Mouse (Mus musculus): ENCODE data around the gene Mdk.
A peak's percentile ranks its signal among the peaks of the same experiment; 100 is the strongest.

The Mdk gene

GRCm38 (mm10) chr2:91932160-91932711 lies at the start of gene Mdk:
TSS of gene Mdk (minus strand) at chr2:91932297.
- peak; percentile 55 for DNase-seq

DNA sequence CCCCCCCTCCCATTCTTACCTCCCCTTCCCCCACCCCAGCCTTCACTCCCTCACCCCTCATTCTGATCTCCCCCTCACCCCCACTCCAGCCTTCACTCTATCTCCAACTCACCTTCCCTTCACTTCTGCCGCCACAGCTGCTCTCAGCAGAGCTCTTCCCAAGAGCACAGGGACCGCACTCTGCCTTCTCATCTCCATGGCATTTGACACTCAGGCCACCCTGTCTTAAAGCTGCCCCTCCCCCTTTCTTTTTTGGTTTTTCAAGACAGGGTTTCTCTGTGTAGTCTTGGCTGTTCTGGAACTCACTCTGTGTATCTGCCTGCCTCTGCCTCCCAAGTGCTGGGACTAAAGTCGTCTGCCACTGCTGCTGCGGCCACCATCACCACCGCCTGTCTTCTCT lies 48.7 kb upstream of the Mdk start:
- DNase-seq = no peak

DNA sequence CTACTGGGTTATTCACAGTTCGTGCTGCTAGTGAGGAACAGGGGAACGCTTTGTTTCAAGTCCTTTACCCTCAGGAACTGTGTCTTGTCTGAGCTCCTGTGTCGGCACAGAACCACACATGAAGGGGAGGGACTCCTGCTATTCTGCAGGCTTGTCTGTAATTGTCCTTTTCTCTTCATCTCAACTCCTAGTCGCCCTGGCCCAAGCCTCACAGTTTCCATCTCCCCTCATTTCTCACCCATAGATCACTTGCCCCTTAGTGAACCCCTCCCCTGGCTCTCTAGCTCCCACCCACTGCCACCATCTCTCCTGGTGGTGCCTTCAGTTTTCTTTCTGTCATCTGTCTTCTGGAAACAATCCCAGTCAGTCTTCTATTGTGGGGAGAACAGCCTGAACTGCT lies 48.1 kb upstream of the Mdk start:
- DNase-seq = no peak

- DNase-seq = no peak
These were observed 46.5 kb upstream of the Mdk start for GRCm38 (mm10) chr2:91978547-91978946.

DNA sequence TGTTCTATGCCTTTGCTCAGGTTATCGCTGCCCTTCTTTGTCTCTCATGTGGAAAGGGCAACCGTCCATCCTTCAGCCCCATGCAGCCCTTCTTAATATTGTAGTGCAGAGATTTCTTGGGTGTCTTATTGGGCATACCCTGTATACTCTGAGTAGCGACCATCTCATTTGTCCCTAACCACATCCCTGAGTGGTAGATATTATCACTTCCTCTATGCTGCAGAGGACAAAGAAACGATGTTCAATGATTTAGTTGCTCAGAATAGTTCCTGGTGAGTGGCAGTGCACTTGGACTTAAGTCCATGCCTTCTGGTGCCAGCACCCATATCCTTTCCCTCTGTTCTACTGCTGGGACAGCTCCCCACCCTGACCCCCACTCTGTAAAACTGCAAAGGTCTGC lies 45.9 kb upstream of the Mdk start:
- no peak for DNase-seq

DNA sequence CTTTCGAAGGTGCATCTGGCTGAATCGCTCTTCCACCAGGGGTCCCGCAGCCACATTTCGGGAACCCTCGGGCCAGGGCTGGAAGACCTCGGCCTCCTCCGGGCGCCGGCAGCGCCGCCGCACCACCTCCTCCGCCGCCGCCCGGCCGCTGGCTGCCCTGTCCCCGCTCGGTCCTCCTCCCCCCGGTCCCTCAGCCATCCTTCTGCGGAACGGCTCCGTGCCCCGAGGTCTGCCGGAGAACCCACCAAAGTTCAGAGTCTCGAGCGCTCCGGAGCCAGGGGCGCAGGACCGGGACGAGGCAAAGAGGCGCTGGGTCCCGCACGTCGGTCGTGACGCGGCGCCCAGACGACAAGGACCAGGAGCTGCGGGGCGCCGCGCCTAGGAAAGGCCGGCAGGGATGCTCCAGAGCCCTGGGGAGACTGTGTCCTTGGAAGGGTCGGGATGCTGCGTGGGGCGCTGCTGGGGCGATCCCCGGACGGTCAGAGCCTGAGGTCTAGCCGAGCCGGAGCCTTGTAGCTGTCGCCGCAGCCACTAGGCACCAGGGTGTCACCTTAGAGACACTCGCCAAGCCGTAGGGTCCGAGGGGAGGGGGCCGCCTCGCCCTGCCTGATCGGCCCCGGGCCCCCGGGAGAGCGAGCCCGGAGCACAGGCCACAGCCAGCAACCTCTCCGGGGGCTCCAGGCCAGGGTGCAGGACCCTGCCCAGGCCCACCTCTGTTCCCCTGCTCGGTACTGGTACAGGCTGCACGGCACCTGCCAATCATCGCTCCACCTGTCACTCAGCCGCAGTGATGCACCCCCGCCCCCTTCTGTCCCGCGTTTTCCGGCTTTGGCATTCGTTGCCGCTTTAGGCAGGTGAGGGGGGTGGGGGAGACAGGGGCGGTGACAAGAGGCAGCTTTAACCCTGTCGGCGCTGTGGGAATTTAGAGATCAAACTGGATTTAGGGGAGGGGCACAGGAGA lies 43.8 kb upstream of the Mdk start, which contains the start of gene Dgkz:
Gene Dgkz, minus strand, starts transcription at position 284 of the 961 bp plus-strand sequence.
- no peak for DNase-seq

- DNase-seq = no peak
These were observed 41.5 kb upstream of the Mdk start for GRCm38 (mm10) chr2:91973416-91974135.

DNA sequence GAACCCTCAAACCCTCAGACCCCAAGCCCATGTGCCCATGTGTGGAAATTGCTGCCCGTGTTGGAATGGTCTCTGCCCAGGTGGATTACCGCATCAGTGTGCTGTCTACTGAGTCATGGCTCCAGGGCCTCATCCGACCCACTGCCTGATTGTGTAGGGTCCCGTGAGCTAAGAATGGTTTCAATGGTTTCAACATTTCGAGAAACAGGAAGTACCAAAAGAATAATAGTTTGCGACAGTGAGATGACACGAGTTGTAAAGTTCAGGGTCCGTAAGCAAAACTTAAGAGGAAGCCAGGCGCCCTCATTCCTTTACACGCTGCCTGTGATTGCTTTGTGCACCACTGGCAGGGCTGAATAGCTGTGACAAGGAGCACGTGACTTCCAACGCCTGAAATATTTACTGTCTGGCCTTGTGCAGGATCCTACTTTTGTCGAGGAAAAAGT lies 40.0 kb upstream of the Mdk start:
- DNase-seq = peak; percentile 56

- DNase-seq = peak; percentile 71
These were observed 39.4 kb upstream of the Mdk start for GRCm38 (mm10) chr2:91971231-91972097.

DNA sequence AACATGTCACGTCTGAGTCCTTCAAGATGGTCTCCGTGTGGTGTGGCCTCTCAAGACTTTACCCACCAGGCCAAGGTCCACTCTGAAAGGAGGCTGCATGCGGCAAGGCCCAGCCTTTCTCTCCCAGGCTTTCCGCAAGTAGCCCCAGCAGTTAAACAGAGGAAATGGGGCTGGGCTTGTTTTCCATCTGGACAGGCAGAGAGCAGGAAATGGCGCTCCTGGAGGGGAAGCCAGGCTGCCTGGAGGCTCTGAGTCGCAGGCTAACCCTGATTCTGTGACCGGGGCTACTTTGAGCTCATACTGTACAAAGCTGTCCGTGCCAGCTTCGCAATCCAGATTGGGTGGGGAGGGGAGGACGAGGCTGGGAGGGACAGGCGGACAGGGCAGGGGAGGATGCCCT lies 35.9 kb upstream of the Mdk start:
- DNase-seq = peak; percentile 77

DNA sequence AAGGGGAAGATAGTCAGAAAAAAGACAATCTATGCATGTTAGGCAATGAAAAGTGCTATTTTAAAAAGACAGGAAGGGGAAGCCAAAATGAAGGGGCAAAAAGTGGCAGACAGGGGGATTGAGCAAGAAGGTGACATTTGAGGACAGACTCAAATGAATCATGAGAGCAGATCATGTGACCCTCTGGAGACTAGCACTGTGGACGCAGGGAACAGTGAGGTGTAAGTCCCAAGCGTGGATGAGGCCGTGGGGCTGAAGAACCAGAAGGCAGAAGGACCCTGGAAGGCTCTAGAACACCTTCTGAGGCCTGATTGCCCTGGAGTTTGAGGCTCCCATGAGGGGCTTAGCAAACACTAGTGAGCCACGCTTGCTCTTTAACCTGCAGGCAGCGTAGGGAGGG lies 34.3 kb upstream of the Mdk start:
- no peak for DNase-seq

DNA sequence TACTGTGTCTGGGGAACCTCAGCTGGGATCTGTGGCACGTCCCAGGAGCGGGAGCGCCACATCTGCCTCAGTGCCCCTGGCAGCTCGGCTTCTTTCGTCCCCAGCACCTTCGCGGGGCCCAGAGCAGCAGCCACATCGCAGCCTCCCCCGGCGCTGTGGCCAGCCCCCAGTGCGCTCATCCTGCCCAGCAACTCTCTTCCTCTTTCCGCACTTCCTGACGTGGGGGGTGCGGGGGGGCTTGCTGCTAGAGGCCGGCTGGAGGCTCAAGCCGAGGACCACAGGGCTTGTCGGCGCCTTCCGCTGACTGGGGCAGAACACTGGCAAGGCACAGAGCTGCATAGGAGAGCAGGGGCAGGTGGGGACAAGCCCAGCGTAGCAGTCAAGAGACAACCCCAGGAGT lies 33.3 kb upstream of the Mdk start:
- DNase-seq = peak; percentile 90

DNA sequence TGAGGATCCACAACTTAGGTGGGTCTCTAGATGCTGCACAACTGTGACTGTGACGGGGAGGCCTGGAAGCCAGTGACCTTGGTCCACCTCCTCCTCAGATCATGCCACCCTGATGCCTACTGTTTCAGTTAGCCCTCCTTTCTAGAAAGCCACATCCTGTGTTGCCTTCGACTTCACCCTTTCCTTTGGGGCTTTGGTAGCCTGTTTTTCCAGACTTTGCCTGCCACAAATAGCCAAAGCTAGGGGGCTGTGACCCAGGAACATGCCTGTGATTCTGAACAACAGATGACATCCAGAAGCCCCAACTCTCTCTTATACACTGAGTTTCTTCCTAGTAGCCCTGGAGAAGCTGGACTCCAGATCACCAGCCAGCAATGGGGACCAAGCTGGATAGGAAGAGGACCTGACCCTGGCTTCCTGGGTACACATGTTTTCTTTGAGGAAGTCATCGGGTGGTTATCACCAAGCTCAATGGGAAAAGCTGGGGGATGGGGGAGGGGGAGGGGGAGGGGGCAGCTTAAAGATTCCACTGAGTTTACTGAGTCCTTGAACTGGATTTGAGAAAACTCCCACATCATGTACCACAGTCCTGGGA lies 32.6 kb upstream of the Mdk start:
- no peak for DNase-seq

- peak; percentile 97 for DNase-seq
These were observed 31.4 kb upstream of the Mdk start for GRCm38 (mm10) chr2:91963443-91963932.

DNA sequence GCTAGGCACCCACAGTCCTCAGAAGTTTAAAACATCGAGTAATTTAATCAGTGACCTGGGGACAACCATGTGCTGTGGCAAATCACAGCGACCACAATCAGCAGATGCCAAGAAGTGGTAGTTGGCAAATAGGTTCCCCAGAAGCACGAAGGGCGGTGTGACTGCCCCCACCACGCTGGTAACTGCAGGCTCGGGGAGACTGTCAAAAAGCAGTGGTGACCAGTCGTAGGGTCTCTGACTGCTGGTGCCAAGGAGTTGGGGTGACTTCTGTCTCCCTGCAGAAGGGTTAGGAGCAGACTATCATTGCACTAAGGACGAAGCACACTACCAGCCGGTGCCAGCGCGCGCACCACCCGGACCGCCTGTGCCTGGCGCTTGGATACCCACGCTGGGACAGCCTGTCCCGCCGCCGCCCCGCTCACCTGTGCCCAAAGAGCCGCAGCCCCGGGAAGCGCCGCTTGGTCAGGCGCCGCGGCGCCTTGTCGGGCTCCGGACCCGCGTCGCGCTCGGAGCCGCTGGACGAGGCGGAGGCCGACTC lies 30.8 kb upstream of the Mdk start:
- no peak for DNase-seq

DNA sequence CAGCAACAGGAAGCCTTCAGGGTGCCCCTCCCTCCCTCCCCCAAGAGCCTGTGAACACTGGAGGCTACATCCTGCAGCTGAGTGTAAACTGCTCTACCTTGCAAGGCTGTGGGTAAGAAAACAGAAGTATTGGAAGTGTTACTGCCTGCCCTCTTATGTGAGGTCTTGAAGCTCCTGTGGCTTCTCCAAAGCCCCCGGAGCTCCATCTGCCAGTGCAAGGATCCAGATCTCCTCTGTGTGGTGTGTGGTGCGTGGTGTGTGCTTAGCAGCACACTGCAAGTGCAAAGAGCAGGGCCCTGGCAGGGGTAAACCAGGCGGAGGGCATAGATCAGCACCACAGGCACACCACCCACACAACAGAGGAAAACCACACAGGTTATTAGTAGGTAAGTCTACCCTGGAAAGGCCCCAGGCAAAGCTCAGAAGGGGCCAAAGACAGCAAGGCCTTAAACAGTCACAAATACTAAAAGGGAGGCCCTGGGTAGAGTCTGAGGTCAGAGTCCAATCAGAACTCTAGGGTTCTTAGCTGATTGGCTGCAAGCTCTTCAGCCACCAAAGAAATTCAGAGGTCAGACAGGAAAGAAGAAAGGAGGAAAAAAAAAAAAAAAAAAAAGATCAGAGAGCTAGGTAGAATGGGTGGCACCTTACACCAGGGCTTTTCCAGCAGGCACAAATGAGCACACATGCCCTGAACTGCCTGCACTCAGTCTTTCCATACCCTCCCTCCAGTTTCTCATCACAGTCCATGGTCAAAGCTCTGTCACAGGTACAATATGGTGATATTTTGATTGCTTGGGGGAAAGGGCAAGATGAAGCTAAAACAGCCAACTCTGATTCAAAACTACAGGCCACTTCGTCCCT lies 30.0 kb upstream of the Mdk start:
- no peak for DNase-seq

DNA sequence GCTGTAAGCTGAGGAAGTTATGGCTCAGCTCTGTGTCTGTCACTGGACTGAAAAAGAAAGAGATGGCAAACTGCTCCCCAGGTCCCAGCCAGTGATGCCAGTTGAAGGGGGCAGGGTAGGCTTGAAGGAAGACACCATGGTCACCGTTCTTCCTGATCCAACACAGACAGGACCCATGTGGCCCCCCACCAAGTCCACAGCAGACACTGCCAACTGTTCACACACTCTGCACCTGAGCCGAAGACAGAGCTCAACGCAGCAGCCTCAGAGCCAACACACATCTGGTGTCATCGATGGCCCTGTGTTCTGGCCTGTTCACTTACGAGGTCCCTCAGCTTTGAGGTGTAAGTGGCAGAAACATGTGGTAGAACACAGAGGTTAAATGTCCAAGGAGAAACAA lies 28.4 kb upstream of the Mdk start:
- no peak for DNase-seq

GRCm38 (mm10) chr2:91959544-91960410 lies 27.7 kb upstream of the Mdk start:
- no peak for DNase-seq

DNA sequence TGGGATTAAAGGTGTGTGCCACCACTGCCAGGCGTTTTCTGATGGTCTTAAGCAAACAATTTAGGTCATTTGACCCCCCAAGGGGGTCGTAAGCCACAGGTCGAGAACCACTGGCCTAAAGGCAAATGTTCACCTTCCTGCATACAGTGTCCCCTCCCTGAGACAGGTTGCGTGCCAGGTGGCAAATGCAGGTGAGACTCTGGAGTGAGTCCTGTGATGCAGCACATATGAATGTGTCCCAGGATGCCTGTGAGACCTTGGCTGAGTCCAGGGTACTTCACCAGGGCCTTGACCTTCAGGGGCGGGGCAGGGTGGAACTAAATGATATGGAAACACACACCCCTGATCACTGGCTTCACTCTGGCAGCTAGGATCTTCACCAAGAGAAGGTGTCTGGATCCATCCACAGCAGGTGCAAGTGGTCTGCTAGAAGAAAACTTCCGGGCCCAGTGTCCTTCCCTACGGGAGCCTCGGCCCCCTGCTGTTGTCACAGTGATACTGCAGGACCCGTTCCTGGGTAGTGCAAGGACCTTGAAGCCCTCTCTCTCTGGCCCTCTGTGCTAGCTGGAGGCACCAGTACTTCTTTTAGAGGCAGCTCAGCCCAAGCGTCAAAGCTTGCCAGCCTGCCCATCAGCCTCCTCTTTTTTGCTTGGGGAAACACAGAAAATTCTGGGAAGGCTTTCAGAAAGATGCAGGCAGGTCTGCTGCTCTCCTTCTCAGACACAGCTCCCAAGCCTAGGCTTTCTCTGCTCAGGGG lies 26.8 kb upstream of the Mdk start:
- DNase-seq = peak; percentile 80

Data from lung, postnatal 10 days (tissue).